Mouse (Mus musculus) ES-CJ7 (cell line): Measurements from ENCODE around the gene Slc13a4.

Experiments used
- DNase-seq: peaks from one replicate; pipeline ENCODE4 v3.0.0; 2011; ENCODE audit warnings: low read depth, low spot score

Gene Slc13a4

GRCm38 (mm10) chr6:35302581-35302980, 5.3 kb downstream of the Slc13a4 start:
- no peak for DNase-seq

GRCm38 (mm10) chr6:35298323-35298722, 9.6 kb downstream of the Slc13a4 start:
- no peak for DNase-seq

- DNase-seq: no peak
These were observed 10.3 kb downstream of the Slc13a4 start for GRCm38 (mm10) chr6:35297516-35298227.

GRCm38 (mm10) chr6:35297001-35297400, 10.9 kb downstream of the Slc13a4 start:
- DNase-seq: no peak

- DNase-seq: no peak
These were observed 13.0 kb downstream of the Slc13a4 start for GRCm38 (mm10) chr6:35294964-35295363.

- peak; percentile 58 for DNase-seq
These were observed 18.3 kb downstream of the Slc13a4 start for GRCm38 (mm10) chr6:35289676-35290075.

GRCm38 (mm10) chr6:35288920-35289319, 19.0 kb downstream of the Slc13a4 start:
- DNase-seq: peak; percentile 53

GRCm38 (mm10) chr6:35288114-35288761, 19.7 kb downstream of the Slc13a4 start:
- peak; percentile 21 for DNase-seq

- DNase-seq: no peak
These were observed 28.6 kb downstream of the Slc13a4 start for GRCm38 (mm10) chr6:35279306-35279705.

GRCm38 (mm10) chr6:35277903-35278587, 29.9 kb downstream of the Slc13a4 start:
- DNase-seq: no peak

GRCm38 (mm10) chr6:35273391-35274082, 34.4 kb downstream of the Slc13a4 start:
- no peak for DNase-seq

GRCm38 (mm10) chr6:35271868-35272765, 35.8 kb downstream of the Slc13a4 start:
- no peak for DNase-seq

- DNase-seq: no peak
These were observed 36.7 kb downstream of the Slc13a4 start for GRCm38 (mm10) chr6:35271094-35271855.

GRCm38 (mm10) chr6:35269643-35270042, 38.3 kb downstream of the Slc13a4 start:
- peak; percentile 57 for DNase-seq

- DNase-seq: peak; percentile 26
These were observed 39.2 kb downstream of the Slc13a4 start for GRCm38 (mm10) chr6:35268711-35269110.

GRCm38 (mm10) chr6:35265580-35266278, 42.2 kb downstream of the Slc13a4 start:
- no peak for DNase-seq

- DNase-seq: no peak
These were observed 47.4 kb downstream of the Slc13a4 start for GRCm38 (mm10) chr6:35260531-35260930.

GRCm38 (mm10) chr6:35259526-35259925, 48.4 kb downstream of the Slc13a4 start:
- no peak for DNase-seq

GRCm38 (mm10) chr6:35258922-35259321, 49.0 kb downstream of the Slc13a4 start:
- DNase-seq: peak; percentile 49
